Mouse (Mus musculus) fibroblast of lung, adult 2 months (primary cell): ENCODE data around the gene Cbl.

Experiments used
- DNase-seq: peaks from one replicate; pipeline ENCODE4 v3.0.0-alpha.2; 2011; ENCODE audit warnings: low read depth

The Cbl gene

GRCm38 (mm10) chr9:44233802-44234478, at the start of gene Cbl:
Cbl (minus strand) TSS chr9:44234049.
- DNase-seq, result peak; percentile 95

- DNase-seq, result no peak
These were observed 49.3 kb upstream of the Cbl start for GRCm38 (mm10) chr9:44283183-44283582.

DNA sequence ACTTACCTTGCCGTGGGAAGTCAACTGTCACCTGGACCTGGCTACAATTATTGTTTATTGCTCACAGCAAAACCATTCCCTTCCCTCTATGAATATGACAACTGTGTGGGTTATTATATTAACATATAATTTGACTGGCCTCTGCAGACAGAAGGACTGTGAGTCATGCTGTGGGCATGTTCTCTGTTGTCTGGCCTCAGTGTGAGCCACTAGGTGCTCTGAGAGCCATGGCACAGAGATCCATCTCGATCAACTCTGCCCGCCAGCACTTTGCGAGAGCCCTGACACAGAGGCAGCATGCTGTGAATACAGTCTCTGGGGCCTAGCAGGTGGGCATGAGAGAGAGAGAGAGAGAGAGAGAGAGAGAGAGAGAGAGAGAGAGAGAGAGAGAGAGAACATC, 36.1 kb upstream of the Cbl start:
- peak; percentile 8 for DNase-seq

DNA sequence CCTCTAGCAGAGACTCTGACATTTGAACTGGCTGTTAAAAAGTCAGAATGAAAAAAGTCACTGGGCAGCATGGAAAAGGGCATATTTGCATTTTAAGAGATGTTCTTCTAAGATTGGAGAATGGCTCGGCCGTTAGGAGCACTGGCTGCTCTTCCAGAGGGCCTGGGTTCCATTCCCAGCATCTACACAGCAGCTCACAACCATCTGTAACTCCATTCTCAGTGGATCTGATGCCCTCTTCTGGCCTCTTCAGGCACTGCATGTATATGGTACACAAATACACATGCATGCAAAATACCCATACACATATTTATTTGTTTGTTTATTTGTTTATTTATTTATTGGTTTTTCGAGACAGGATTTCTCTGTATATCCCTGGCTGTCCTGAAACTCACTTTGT, 35.2 kb upstream of the Cbl start:
- DNase-seq, result peak; percentile 4

DNA sequence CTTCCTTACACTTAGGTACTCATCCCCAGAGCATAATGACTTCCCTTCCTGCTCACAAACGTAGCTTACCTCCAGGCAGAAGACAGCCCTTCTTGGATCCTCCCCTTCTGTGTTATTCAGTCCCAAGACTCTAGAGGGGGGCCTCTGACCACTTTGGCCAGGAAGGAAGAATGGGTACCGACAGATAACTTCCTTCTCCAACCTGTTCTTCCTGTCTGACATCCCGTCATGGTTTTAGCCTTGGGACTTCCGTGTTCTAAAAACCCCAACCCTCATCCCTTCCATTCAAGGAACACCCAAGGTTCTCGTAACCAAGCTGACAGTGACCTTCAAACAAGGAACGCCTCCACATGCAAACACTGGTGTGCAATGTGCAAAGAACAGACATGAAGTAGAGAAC, 34.6 kb upstream of the Cbl start, which contains the start of gene Nlrx1:
Gene Nlrx1, minus strand, starts transcription at position 168 of the 400 bp plus-strand sequence.
- no peak for DNase-seq

DNA sequence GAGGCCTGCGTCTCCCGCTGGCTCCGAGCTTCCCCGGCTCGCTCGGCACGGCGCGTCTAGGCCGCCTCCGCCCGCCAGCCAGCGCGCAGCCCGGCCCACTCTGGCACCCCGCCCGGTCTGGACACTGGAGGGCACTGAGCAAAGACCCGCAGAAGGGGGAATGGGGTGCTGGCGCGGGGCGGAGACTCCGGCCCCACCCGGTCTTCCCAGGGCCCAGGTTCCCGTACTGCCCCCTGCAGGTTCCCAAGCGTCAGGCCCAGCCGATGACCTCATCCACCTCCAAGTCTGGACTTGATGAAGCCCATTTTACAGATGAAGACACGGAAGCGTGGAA, 34.1 kb upstream of the Cbl start:
- DNase-seq, result peak; percentile 72

GRCm38 (mm10) chr9:44267319-44268026, 33.6 kb upstream of the Cbl start:
- peak; percentile 20 for DNase-seq

- DNase-seq, result peak; percentile 11
These were observed 32.8 kb upstream of the Cbl start for GRCm38 (mm10) chr9:44266478-44267226.

DNA sequence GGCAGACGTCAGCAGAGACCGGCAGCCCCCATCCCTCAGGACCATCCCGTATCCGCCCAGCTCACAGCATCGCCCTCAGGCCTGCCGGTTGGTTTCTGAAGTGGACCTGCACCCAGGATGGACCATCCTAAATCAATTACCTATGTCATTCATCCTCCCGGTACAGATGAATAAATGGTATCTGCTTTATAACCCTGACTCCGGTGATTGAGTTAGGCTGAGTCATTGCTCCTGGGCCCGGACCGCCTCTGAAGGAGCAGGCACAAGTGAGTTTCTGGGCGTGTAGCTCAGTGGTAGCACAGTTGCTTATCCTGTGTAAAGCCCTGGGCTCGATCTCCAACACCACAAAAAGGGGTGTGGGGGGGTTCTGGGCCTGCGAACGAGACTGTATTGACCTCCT, 27.5 kb upstream of the Cbl start:
- no peak for DNase-seq

DNA sequence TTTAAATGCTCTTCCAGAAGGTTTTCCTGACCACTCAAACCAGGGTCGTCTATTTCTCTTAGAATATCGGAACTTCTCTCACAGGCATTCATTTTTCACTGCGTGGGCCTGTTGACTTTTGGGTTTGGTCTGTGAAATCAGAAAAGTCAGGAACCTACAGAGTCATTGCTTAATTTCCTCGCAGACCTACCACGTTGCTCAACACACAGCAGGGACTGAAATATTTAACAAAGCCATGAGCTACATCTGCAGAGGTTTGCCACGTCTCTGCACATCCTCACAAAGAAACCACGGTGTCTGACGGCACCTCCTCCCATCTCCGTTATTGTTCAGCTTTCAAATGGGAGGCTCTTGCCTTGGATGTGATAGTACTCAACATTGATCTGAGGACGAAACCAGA, 25.2 kb upstream of the Cbl start:
- no peak for DNase-seq

DNA sequence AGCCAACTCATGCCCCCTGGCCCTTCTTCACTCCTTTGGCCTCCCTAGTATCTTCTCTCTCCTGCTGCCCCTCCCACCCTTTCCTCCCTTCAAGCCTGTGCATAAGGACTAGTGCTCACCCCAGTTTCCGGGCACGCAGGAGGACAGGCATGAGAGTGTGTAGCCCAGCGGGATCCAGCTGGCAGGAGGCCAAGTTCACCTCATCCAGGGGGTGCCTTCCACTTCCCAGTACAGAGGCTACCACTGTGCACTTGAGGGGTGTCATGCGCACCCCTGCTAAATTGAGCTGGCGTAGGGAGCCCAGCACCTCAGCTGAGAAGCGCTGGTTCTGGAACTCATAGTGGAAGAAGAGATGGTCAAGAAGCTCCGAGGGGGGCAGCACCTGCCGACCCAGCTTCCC, 22.4 kb upstream of the Cbl start:
- DNase-seq, result no peak

DNA sequence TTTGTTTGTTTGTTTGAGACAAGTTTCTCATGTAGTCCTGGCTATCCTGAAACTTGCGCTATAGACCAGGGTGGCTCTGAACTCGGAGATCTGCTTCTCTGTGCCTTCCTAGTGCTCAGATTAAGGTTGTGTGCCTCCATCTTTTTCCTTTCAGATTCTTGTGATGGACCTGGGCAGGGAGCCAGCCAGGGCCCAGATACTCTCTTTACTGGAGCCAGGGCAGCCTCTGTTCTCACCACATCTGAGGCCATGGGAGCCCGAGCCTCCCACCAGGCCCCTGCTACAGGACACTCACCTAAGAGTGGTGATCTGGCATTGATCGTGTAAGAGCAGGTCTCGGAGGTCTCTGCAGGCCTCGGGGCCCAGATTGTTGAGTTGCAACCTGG, 21.3 kb upstream of the Cbl start:
- no peak for DNase-seq

GRCm38 (mm10) chr9:44254508-44255135, 20.8 kb upstream of the Cbl start:
- no peak for DNase-seq

DNA sequence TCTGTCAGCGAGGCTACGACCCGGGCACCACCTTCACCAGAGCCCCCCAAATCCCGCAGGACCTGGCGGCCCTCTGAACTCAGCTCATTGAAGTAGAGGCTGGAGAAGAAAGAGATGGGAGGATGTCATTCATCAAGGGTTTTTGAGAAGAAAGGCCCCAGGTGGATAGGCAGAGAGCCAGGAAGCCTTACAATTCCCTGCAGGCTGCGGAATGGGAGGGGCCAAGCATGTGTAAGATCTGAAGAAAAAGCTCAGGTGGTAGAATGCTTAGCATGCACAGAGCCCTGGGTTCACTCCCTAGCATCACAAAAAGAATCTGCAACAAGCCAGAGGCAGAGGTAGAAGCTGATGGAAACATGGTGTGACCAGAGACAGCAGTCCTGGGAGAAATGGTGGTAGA, 19.6 kb upstream of the Cbl start:
- no peak for DNase-seq

DNA sequence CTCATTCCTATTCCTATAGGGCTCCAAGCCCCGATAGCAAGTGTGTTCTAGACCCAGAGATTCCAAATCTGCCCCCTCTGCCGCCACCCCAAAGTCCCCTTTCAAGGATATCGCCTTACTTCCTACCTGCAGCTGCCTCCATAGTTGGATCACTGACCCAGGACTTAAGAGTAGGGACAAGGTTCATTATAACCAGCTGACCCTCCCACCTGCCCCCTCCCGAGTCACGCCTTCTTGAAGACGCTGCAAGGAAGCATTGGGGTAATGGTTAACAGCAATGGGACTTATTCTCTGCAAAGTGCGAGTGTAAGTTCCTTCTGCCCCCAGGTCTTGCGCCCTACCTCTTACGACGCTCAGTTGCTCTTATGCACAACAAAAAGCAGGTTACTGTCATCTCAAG, 17.5 kb upstream of the Cbl start, which contains the start of gene Pdzd3:
Gene Pdzd3, minus strand, starts transcription at position 158 of the 400 bp plus-strand sequence.
- DNase-seq, result no peak

- DNase-seq, result no peak
These were observed 16.6 kb upstream of the Cbl start for GRCm38 (mm10) chr9:44250445-44250844.

GRCm38 (mm10) chr9:44249181-44250146, 15.6 kb upstream of the Cbl start:
- DNase-seq, result no peak

DNA sequence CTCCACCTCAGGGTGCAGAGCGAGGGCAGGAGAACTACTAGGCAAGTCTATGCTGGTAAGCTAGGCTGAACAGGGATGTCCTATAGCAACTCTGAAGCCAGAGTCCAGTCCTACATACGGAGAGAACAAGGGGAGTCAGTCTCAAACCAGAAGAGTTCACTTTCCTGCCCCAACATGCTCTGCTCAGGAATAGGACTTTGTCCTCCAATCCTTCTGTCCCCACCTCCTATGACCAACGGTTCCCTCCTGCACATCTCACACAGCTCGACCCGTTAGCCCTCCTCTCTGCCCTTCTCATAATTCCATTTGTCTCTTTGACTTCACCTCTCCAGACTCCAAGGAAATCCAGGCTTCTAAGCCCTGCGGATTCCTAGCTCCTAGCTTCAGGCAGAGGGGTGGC, 14.1 kb upstream of the Cbl start:
- no peak for DNase-seq

DNA sequence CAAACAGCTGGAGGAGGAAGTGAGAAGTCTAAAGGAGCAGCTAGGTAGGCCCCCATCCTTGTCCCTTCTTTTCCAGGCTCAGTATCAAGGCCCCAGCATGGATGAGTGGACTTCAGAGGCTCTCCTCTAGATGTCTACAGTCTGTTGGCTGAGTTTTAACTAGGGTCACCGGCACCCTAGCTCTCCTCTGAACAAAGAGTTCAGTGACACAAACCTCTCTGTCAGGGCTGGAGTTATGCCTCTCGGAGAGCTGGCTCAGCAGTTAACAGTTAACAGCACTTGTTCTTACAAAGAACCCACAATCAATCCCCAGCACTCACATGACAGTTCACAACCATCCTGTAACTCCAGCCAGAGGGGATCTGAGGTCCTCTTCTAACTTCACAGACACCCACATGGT, 9.8 kb upstream of the Cbl start:
- no peak for DNase-seq

DNA sequence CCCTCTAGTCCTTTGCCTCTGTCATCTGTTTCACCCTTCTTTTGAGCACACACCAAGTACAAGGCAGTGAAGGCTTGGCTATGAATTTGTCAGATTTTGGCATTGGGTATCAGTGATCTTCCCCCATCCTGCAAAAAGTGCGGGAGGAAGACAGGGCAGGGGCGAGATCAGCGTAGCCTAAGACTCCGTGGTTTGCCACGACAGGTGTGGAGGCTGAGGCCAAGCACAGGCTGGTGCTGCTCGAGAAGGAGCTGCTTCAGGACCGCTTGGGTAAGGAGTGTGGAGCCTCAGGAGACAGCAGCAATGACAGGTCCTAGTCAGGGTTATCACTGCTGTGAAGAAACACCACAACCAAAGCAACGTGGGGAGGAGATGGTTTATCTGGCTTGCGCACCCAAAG, 7.6 kb upstream of the Cbl start:
- no peak for DNase-seq

DNA sequence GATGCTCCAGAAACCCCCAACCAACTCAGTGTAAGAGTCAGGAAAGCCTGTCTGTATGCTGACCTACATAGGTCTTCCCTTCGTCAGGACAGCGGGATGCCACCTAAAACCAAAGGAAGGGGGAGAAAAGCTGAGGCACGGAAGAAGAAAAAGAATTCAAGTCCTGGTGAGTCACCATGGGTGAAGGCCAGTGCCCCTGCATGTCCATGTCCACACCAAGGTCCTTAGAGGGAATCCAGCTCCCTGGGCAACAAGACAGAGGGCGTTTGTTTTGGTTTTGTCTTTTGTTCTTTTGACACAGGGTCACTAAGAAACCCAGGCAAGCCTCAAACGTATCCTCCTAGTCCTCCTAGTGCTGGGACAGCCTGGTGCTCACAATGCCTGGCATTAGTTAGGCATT, 7.1 kb upstream of the Cbl start:
- DNase-seq, result no peak

GRCm38 (mm10) chr9:44240399-44240798, 6.5 kb upstream of the Cbl start, which contains the start of gene Ccdc153:
Ccdc153 (plus strand) TSS chr9:44240676.
- DNase-seq, result no peak
